Mouse (Mus musculus): ENCODE measurements around the gene Celf5.

Celf5 gene

GRCm38 (mm10) chr10:81497401-81498270 lies 15.1 kb upstream of the Celf5 start:
- DNase-seq (ENCODE audit: low spot score) = peak; percentile 22

GRCm38 (mm10) chr10:81496969-81497368 lies 14.5 kb upstream of the Celf5 start:
- no peak for DNase-seq (ENCODE audit: low spot score)

GRCm38 (mm10) chr10:81496264-81496901 lies 13.9 kb upstream of the Celf5 start, which contains the start of gene Ncln:
Gene Ncln, minus strand, starts transcription at chr10:81496392.
- DNase-seq (ENCODE audit: low spot score) = peak; percentile 98

- no peak for DNase-seq (ENCODE audit: low spot score)
Measured at GRCm38 (mm10) chr10:81495616-81496263, 13.2 kb upstream of the Celf5 start.

GRCm38 (mm10) chr10:81495151-81495550 lies 12.6 kb upstream of the Celf5 start:
- DNase-seq (ENCODE audit: low spot score) = no peak

DNA sequence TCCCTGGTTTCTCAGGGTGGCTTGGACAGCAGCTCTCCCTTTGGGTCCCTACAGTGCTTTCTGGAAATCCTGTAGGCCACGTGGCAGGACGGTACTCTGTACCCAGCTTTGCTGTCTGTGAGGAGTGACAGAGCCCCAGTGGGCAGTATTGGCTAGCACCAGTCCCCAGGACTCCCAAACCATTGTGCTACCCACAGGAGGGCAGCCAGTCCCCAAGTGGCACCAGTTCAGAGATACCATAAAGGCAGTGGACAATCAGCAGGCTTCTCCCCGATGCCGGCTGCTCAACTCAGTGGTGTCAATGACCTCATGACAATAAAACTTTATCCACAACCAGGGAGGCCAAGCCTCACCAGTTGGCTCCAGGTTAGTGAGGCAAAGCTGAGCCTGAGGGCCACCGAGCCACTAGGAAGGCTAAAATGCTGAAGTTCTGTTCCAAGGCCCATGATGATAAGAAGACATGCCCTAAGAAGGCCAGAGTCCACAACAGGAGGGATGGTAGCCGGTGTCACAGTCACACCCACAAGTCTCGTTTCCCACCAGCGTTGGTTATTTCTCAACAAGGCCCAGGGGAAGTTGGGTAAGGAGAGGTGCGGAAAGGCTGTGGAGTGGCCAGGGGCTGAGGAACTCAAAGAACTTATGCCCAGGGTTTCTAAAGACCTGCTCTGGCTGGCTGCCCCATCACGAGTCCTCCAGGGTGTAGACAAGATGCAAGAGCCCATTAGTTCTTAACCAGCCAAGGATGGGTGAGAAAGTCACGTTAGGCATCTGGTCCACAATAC lies 11.9 kb upstream of the Celf5 start:
- DNase-seq (ENCODE audit: low spot score) = no peak

- no peak for DNase-seq (ENCODE audit: low spot score)
Measured at GRCm38 (mm10) chr10:81493601-81494220, 11.2 kb upstream of the Celf5 start.

GRCm38 (mm10) chr10:81492606-81493240 lies 10.2 kb upstream of the Celf5 start:
- DNase-seq (ENCODE audit: low spot score) = no peak

DNA sequence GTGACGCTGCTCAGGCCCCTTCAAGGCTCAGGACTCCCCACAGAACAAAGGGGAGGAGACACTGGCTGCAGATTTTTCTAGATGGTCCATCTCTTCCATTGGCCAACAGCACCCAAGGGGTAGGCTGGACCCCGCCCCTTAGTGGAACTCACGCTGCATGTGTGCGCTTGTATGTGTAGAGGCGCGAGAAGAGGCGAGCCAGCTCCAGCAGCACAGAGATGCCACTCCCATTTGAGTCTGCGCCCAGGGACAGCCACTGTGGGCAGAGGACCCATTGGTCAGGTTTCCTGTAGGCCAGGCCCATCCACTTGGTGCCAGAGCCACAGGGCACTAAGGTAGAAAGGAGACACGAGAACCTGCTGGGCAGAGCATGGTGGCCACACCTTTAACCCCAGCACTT lies 8.5 kb upstream of the Celf5 start:
- DNase-seq (ENCODE audit: low spot score) = no peak

- no peak for DNase-seq (ENCODE audit: low spot score)
Measured at GRCm38 (mm10) chr10:81489941-81490340, 7.4 kb upstream of the Celf5 start.

GRCm38 (mm10) chr10:81488081-81488480 lies 5.6 kb upstream of the Celf5 start:
- no peak for DNase-seq (ENCODE audit: low spot score)

GRCm38 (mm10) chr10:81486496-81486895 lies 4.0 kb upstream of the Celf5 start:
- DNase-seq (ENCODE audit: low spot score) = no peak

DNA sequence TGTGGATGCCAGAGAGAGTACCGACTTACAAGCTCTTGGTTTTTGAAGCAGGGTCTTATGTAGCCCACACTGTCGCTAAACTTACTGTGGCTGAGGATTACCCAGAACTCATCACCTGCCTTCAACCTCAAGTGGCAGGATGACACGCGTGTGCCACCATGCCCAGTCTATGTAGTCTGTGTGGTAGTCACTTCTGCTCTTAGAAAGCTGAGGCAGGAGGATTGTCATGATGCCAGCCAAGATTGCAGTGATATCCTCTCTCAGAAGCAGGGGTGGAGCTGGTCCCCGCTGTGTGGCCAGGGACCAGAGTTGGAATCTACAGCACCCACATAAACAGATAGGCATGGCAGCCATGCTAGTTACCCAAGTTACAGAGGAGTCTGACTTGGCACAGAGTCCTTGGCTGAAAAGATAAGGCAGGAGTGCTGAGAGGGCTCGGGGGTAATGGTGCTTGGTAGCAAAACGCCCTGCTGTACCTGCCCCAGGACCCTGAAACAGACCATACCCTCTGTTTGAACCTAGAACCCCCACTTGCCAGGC lies 3.0 kb upstream of the Celf5 start:
- no peak for DNase-seq (ENCODE audit: low spot score)

DNA sequence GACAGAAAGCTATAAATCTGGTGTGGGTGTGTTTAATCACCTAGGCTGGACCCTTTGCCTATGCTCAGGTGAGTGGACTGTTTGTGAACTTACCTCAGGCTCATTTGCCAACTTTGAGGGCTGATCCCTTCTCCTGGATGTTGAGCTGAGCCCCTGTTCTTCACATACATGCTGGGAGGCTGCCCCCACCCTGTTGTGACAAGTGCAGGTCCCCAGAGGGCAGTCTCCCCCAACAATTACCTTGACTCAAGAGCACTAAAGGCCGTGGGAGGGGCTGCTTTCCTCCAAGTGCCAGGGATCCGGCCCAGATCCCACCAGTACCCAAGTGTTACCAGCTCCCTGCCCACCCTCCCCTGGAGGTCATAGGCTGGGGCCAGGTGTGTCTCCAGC lies 2.5 kb upstream of the Celf5 start:
- peak; percentile 53 for DNase-seq (ENCODE audit: low spot score)

DNA sequence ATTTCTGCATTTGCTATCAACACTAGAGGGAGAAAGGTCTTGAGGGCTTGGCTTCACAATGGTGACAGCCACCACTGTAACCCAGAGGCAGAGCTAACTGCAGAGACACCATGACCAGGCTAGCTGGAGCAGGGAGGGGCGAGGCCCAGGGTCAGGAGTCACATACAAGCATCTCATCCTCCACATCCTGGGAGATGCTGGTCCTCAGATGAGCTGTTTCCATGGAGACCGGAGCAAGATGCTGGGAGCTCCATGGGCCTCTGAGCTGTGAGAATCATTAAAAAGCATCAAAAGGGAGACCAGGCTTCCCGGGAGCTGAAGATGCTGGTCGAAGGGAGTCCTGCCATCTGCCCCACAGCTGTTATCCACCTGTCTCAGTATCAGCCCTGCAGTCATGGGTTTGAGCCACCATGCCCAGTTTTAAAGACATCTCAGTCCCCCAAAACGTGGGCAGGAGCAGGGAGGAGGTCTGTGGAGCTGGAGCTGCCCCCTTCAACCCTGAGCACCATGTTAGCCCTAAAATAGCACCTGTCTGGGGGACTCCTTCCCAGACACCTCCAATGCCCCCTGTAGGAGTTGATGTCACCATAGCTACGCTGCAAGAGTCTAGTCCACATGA lies 2.0 kb upstream of the Celf5 start:
- DNase-seq (ENCODE audit: low spot score) = no peak

- peak; percentile 69 for DNase-seq (ENCODE audit: low spot score)
Measured at GRCm38 (mm10) chr10:81483983-81484382, 1.5 kb upstream of the Celf5 start.

DNA sequence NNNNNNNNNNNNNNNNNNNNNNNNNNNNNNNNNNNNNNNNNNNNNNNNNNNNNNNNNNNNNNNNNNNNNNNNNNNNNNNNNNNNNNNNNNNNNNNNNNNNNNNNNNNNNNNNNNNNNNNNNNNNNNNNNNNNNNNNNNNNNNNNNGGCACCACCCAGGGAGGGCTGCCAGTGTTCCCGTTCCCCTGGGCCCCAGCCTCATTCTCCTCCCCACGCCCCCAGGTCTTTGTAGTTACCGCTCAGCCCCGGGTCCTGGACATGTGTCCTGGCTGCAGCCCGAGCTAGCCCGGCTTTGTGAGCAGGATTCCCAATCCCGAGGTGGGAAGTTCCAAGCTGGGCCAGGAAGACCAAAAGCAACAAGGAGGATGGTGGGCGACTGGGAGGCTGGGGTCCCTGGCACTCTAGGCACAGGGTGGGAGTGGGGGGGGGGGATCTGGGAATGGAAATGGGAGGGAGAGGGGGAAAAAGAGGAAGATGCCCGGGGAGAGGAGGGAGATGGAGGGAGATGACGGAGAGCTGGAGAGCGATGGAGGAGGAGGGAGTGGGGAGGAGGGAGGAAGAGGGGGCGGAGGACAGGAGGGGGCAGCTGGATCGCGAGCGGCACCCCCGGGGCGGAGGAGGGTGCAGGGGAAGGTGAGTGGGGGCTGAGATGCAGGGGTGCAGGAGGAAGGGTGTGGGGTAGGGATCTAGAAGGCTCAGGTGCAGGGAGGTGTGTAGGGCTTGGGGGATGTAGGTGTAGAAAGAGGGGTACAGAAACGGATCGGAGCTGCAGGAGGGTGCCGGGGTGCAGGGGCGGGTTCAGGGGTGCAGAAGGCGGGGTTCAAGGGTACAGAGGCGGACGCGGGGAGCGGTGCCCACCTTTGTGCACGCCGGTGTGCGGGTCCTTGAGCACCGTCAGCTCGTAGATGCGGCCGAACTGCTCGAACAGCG lies 640 bp downstream of the Celf5 start:
- no peak for DNase-seq (ENCODE audit: low spot score)

DNA sequence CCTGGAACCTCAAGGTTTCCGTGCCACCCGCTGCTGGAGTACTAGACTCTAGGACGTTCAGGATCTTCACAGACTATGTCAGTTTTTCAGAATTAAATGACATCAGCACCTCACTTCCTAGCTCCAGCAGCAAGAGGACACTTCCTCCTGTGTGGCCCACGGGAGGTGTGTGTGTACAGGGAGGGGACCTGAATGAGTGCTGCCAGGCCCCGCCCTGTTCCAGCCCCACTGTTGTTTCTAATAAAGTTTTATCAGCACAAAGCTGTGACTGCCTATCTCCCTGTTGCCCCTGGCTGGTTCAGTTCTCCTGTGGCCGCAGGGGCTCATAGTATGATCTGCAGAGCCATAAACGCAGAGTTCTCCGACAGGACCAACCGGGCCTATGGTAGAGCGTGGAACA lies 8.0 kb downstream of the Celf5 start:
- DNase-seq (ENCODE audit: low spot score) = no peak

GRCm38 (mm10) chr10:81473003-81473451 lies 9.5 kb downstream of the Celf5 start:
- peak; percentile 66 for DNase-seq (ENCODE audit: low spot score)

Measured in T-cell, adult 2 months (primary cell).